Mouse (Mus musculus) lung, embryonic 16.5 days (tissue): ENCODE measurements at regions not wholly inside any gene's neighbourhood (a gene's known extent, or its start where the extent isn't known, plus 50 kb on each side); places are given as distances from the start of the nearest gene placed in this dataset.
"Not testable (repeated sequence)": the region's sequence is repeated elsewhere in the genome, so short reads cannot be mapped to it uniquely, and the experiment has no call there.

ENCODE experiments used
- ATAC-seq: fragments of 200-750 bp; cut with Nextera tagmentation; 2 replicates; pipeline ENCODE4 v1.8.0; 2017; ENCODE audit warnings: low read depth, mild to moderate bottlenecking, moderate library complexity
- H3K27ac ChIP-seq: fragments of 300-500 bp; sonication (generic); 2 replicates; pipeline ENCODE4 v1.5.1; 2014; ENCODE audit warnings: mild to moderate bottlenecking, control low read depth, low read length
- H3K27me3 ChIP-seq: fragments of 300-500 bp; sonication (generic); 2 replicates; pipeline ENCODE4 v1.6.1; 2014; ENCODE audit warnings: low read depth, low read length, mixed read lengths; ENCODE audit not compliant: control insufficient read depth, insufficient read depth
- H3K36me3 ChIP-seq: fragments of 300-500 bp; sonication (generic); 2 replicates; pipeline ENCODE4 v1.6.1; 2014; ENCODE audit warnings: low read length; ENCODE audit not compliant: control insufficient read depth, insufficient read depth
- H3K4me1 ChIP-seq: fragments of 300-500 bp; sonication (generic); replicated peaks from 2 replicates; pipeline ENCODE4 v1.6.1; 2014; ENCODE audit warnings: low read length, mixed read lengths; ENCODE audit not compliant: control insufficient read depth, insufficient read depth
- H3K4me2 ChIP-seq: fragments of 300-500 bp; sonication (generic); 2 replicates; pipeline ENCODE4 v1.6.1; 2014; ENCODE audit warnings: low read depth, low read length, control low read depth
- H3K4me3 ChIP-seq: fragments of 300-500 bp; sonication (generic); 2 replicates; pipeline ENCODE4 v1.5.1; 2014; ENCODE audit warnings: mild to moderate bottlenecking, low read length, control low read depth
- H3K9ac ChIP-seq: fragments of 300-500 bp; sonication (generic); 2 replicates; pipeline ENCODE4 v1.6.1; 2014; ENCODE audit warnings: low read length, control low read depth
- H3K9me3 ChIP-seq: fragments of 300-500 bp; sonication (generic); 2 replicates; pipeline ENCODE4 v1.6.1; 2016; ENCODE audit warnings: low read length; ENCODE audit not compliant: control insufficient read depth
- WGBS: fragments of 180-500 bp; shearing (Covaris S2); extraction: QIAGEN DNeasy Blood & Tissue Kit; methylation state at CpG from one replicate; pipeline ENCODE4 v1.1.7; 2014; 5-methylcytosine and 5-hydroxymethylcytosine counted together

- not testable (repeated sequence) for H3K9me3 ChIP-seq, H3K4me2 ChIP-seq, H3K27ac ChIP-seq, H3K36me3 ChIP-seq, H3K27me3 ChIP-seq, H3K9ac ChIP-seq, ATAC-seq, H3K4me1 ChIP-seq, H3K4me3 ChIP-seq
- 34% methylated on average over 1 of the region's 2 CpGs for WGBS
Measured at GRCm38 (mm10) chr14:53505389-53505788, 748.5 kb downstream of the Dad1 start.

DNA sequence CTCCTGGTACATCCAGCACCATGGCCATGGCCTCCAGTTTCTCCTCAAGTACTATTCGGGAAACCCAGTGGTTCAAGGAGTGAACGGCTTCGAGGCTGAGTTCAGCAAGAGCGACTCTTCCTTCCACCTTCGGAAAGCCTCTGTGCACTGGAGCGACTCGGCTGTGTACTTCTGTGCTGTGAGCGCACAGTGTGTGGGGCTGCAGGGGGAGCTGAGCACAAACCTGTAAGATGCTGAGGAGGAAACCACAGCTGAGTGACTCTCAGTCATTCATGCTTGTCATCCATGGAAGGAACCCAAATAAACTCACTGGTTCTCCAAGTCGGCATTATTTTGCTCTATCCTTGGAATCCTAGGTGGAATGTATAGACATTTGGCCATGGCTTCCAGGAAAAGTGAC is 765.5 kb downstream of the Dad1 start:
- WGBS = 90% methylated on average over 7 of the region's 9 CpGs
- not testable (repeated sequence) for H3K27me3 ChIP-seq, H3K4me1 ChIP-seq, H3K36me3 ChIP-seq, H3K4me2 ChIP-seq, H3K9me3 ChIP-seq, H3K4me3 ChIP-seq, H3K27ac ChIP-seq, H3K9ac ChIP-seq, ATAC-seq

GRCm38 (mm10) chr14:53487611-53488010 is 766.3 kb downstream of the Dad1 start:
- WGBS = 18% methylated on average over 5 of the region's 5 CpGs
- not testable (repeated sequence) for H3K9ac ChIP-seq, H3K36me3 ChIP-seq, H3K27ac ChIP-seq, H3K9me3 ChIP-seq, H3K4me1 ChIP-seq, H3K27me3 ChIP-seq, ATAC-seq, H3K4me3 ChIP-seq, H3K4me2 ChIP-seq

GRCm38 (mm10) chr14:53474170-53474569 is 779.7 kb downstream of the Dad1 start:
- WGBS = 87% methylated on average over 7 of the region's 7 CpGs
- not testable (repeated sequence) for H3K4me1 ChIP-seq, H3K4me3 ChIP-seq, H3K27me3 ChIP-seq, ATAC-seq, H3K9me3 ChIP-seq, H3K9ac ChIP-seq, H3K36me3 ChIP-seq, H3K4me2 ChIP-seq, H3K27ac ChIP-seq

- not testable (repeated sequence) for H3K27me3 ChIP-seq, H3K9me3 ChIP-seq, H3K4me1 ChIP-seq, ATAC-seq, H3K4me3 ChIP-seq, H3K4me2 ChIP-seq, H3K36me3 ChIP-seq, H3K27ac ChIP-seq, H3K9ac ChIP-seq
Measured at GRCm38 (mm10) chr14:53460790-53461189, 793.1 kb downstream of the Dad1 start.

DNA sequence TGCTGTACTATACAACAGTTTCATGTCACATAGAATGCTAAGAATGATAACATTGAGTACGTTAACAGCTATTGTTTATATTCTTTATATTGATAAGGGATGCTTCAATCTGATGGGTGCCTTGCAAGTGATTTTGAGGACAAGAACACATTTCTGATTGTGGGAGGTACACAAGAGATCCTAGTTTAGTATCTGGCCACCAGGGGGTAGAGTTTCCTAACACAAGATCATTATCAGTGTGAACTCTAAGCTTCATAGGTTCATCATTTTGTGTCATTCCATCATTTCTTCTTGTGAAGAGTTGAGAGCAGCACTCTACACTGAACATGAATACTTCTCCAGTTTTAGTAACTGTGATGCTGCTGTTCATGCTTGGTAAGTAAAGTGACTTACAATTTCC is 799.9 kb downstream of the Dad1 start:
- no peak overlapping the region for H3K4me3 ChIP-seq
- H3K27me3 ChIP-seq = no peaks in the 10 kb centered on the region
- H3K9ac ChIP-seq = no peak overlapping the region
- H3K4me1 ChIP-seq = no peaks in the 10 kb centered on the region
- no peaks in the 10 kb centered on the region for H3K36me3 ChIP-seq
- ATAC-seq = no peak
- no peaks in the 10 kb centered on the region for H3K9me3 ChIP-seq
- no peak overlapping the region for H3K27ac ChIP-seq
- H3K4me2 ChIP-seq = no peak overlapping the region
- 41% methylated on average over 1 of the region's 1 CpGs for WGBS

GRCm38 (mm10) chr14:53439643-53440042 is 814.3 kb downstream of the Dad1 start:
- not testable (repeated sequence) for H3K27me3 ChIP-seq, H3K27ac ChIP-seq, H3K4me2 ChIP-seq, H3K4me3 ChIP-seq, H3K9ac ChIP-seq, H3K9me3 ChIP-seq, H3K36me3 ChIP-seq, ATAC-seq, H3K4me1 ChIP-seq

- not testable (repeated sequence) for H3K4me1 ChIP-seq, ATAC-seq, H3K4me2 ChIP-seq, H3K27me3 ChIP-seq, H3K9me3 ChIP-seq, H3K9ac ChIP-seq, H3K36me3 ChIP-seq, H3K27ac ChIP-seq, H3K4me3 ChIP-seq
- WGBS = 64% methylated on average over 2 of the region's 3 CpGs
Measured at GRCm38 (mm10) chr14:53430130-53430529, 823.8 kb downstream of the Dad1 start.

GRCm38 (mm10) chr14:53428447-53428846 is 825.5 kb downstream of the Dad1 start:
- not testable (repeated sequence) for ATAC-seq, H3K4me1 ChIP-seq, H3K36me3 ChIP-seq, H3K9ac ChIP-seq, H3K4me3 ChIP-seq, H3K9me3 ChIP-seq, H3K4me2 ChIP-seq, H3K27ac ChIP-seq, H3K27me3 ChIP-seq
- 80% methylated on average over 1 of the region's 1 CpGs for WGBS

GRCm38 (mm10) chr14:53427636-53428035 is 826.3 kb downstream of the Dad1 start:
- not testable (repeated sequence) for H3K27ac ChIP-seq, H3K4me1 ChIP-seq, H3K9me3 ChIP-seq, H3K4me3 ChIP-seq, H3K36me3 ChIP-seq, H3K27me3 ChIP-seq, H3K9ac ChIP-seq, ATAC-seq, H3K4me2 ChIP-seq
- 75% methylated on average over 10 of the region's 10 CpGs for WGBS
